Mouse (Mus musculus): Measurements from ENCODE around the gene Hyal1. TPM values are rescaled to one million over a fixed set of nuclear protein-coding genes. Genes with fewer than 3 reads are reported as not detected.

The Hyal1 gene
- polyA plus RNA-seq, 1 experiment from 2014 or later, result 4.6 TPM

DNA sequence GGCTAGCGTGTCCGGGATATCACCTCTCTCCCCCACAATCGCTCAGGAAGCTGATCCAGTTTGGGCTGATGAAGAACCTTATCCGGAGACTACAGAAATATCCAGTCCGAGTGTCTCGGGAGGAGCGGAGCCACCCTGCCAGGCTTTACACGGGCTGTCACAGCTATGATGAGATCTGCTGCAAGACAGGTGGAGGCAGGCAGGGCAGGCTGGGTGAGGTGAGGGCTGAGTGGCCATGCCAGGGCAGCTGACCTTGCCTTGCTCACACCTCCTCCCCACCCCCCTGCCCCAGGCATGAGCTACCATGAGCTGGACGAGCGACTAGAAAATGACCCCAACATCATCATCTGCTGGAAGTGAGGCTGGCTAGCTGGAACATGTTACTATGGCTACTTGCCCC, 31.5 kb upstream of the Hyal1 start:
- H3K4me2 ChIP-seq (ENCODE audit: low read length), result no peak overlapping the region
- no peaks in the 10 kb centered on the region for H3K9me3 ChIP-seq (ENCODE audit: control insufficient read depth, low read length)
- H3K27ac ChIP-seq (replicated peaks in 1 of 2; ENCODE audit: control insufficient read depth in 1 of 2, insufficient read depth in 1 of 2, low read depth in 2 of 2, low read length in 2 of 2), result no peak overlapping the region
- no peak for ATAC-seq (ENCODE audit: insufficient number of reproducible peaks, insufficient read depth, low FRiP score, low read depth)
- 83% methylated on average over 10 of the region's 10 CpGs for WGBS
- no peak overlapping the region for H3K9ac ChIP-seq (ENCODE audit: low read length)
- peaks cover 4% of the 10 kb centered on the region for H3K27me3 ChIP-seq (ENCODE audit: control insufficient read depth, insufficient read depth, low read length)
- H3K4me1 ChIP-seq (ENCODE audit: control insufficient read depth in 2 of 2, insufficient read depth in 2 of 2, low read length in 2 of 2), result peaks cover 18 to 30% of the 10 kb centered on the region in 2 experiments
- H3K4me3 ChIP-seq (ENCODE audit: control insufficient read depth in 1 of 2, insufficient read depth in 1 of 2, low read depth in 1 of 2, low read length in 2 of 2), result no peak overlapping the region
- peaks cover 24% of the 10 kb centered on the region for H3K36me3 ChIP-seq (ENCODE audit: control insufficient read depth, insufficient read depth, low read length)

DNA sequence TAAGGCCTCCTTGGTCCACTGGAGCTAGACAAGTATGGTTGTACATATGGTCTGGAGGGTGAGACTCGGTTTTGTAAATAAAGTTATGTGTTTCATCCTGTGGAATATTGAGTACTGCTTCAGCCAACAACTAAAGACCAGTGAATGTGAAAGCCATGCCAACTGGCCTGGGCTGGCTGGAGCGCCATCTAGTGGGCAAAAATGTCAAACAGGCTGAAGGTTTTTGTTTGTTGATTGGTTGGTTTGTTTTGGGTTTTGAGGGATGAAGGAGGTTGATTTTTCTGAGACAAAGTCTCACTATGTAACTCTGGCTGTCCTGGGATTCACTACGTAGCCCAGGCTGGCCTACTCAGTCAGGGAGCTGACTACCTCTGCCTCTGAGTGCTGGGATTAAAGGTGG, 31.1 kb upstream of the Hyal1 start:
- no peak overlapping the region for H3K27ac ChIP-seq (replicated peaks in 1 of 2; ENCODE audit: control insufficient read depth in 1 of 2, insufficient read depth in 1 of 2, low read depth in 2 of 2, low read length in 2 of 2)
- no peak overlapping the region for H3K4me3 ChIP-seq (ENCODE audit: control insufficient read depth in 1 of 2, insufficient read depth in 1 of 2, low read depth in 1 of 2, low read length in 2 of 2)
- H3K4me1 ChIP-seq (ENCODE audit: control insufficient read depth in 2 of 2, insufficient read depth in 2 of 2, low read length in 2 of 2), result peaks cover 18 to 30% of the 10 kb centered on the region in 2 experiments
- H3K36me3 ChIP-seq (ENCODE audit: control insufficient read depth, insufficient read depth, low read length), result peaks cover 24% of the 10 kb centered on the region
- H3K27me3 ChIP-seq (ENCODE audit: control insufficient read depth, insufficient read depth, low read length), result peaks cover 8% of the 10 kb centered on the region
- no peak for ATAC-seq (ENCODE audit: insufficient number of reproducible peaks, insufficient read depth, low FRiP score, low read depth)
- H3K4me2 ChIP-seq (ENCODE audit: low read length), result no peak overlapping the region
- H3K9ac ChIP-seq (ENCODE audit: low read length), result no peak overlapping the region
- WGBS, result 10% methylated on average over 3 of the region's 3 CpGs
- no peaks in the 10 kb centered on the region for H3K9me3 ChIP-seq (ENCODE audit: control insufficient read depth, low read length)

DNA sequence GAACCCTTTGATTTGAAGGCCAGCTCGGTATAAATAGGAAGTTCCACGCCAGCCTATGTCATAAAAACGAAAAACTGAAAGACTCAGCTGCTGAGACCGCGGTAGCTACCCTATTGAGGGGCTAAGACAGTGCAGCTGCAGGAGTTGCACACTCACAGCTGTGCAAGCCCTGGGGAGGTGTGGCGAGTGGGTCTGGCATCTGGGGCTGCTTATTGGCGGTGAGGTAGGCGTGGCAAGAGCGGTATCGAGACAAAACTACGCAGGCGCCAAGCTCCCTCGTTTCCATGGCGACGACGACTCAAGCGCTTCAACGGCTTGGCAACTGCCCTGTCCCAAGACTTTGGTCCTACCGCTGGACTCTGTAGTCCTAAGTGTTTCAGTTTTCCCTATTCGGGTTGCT, 29.7 kb upstream of the Hyal1 start, which contains the start of gene Zmynd10:
Gene Zmynd10, plus strand, starts transcription at position 273 of the 400 bp plus-strand sequence.
- Histone ChIP-seq H3K9me3 (ENCODE audit: control insufficient read depth, low read length) (no peaks in the 10 kb centered on the region), H3K4me2 (ENCODE audit: low read length) (peak within 1 kb of the TSS; percentile 57), H3K27me3 (ENCODE audit: control insufficient read depth, insufficient read depth, low read length) (peaks cover 12% of the 10 kb centered on the region), H3K4me1 (ENCODE audit: control insufficient read depth in 2 of 2, insufficient read depth in 2 of 2, low read length in 2 of 2) (peaks cover 24 to 37% of the 10 kb centered on the region in 2 experiments), H3K36me3 (ENCODE audit: control insufficient read depth, insufficient read depth, low read length) (peaks cover 24% of the 10 kb centered on the region), H3K4me3 (ENCODE audit: control insufficient read depth in 1 of 2, insufficient read depth in 1 of 2, low read depth in 1 of 2, low read length in 2 of 2) (peak within 1 kb of the TSS in 1 of 2 experiments; percentile 14; a peak in 2 of 4 replicates), H3K27ac (replicated peaks in 1 of 2; ENCODE audit: control insufficient read depth in 1 of 2, insufficient read depth in 1 of 2, low read depth in 2 of 2, low read length in 2 of 2) (no peak within 1 kb of the TSS), H3K9ac (ENCODE audit: low read length) (peak within 1 kb of the TSS; percentile 40; the same call in 1 of the 2 replicates)
- peak; percentile 23 for ATAC-seq (ENCODE audit: insufficient number of reproducible peaks, insufficient read depth, low FRiP score, low read depth)
- 4% methylated on average over 20 of the region's 20 CpGs for WGBS

GRCm38 (mm10) chr9:107547957-107548356, 28.8 kb upstream of the Hyal1 start:
- Histone ChIP-seq H3K9me3 (ENCODE audit: control insufficient read depth, low read length) (no peaks in the 10 kb centered on the region), H3K27ac (replicated peaks in 1 of 2; ENCODE audit: control insufficient read depth in 1 of 2, insufficient read depth in 1 of 2, low read depth in 2 of 2, low read length in 2 of 2) (no peak overlapping the region), H3K27me3 (ENCODE audit: control insufficient read depth, insufficient read depth, low read length) (peaks cover 12% of the 10 kb centered on the region), H3K36me3 (ENCODE audit: control insufficient read depth, insufficient read depth, low read length) (peaks cover 24% of the 10 kb centered on the region), H3K4me3 (ENCODE audit: control insufficient read depth in 1 of 2, insufficient read depth in 1 of 2, low read depth in 1 of 2, low read length in 2 of 2) (no peak overlapping the region), H3K9ac (ENCODE audit: low read length) (0 out of 2 replicates have a peak overlapping the region, but pooled peaks have one; percentile 3), H3K4me1 (ENCODE audit: control insufficient read depth in 2 of 2, insufficient read depth in 2 of 2, low read length in 2 of 2) (peaks cover 17 to 38% of the 10 kb centered on the region in 2 experiments), H3K4me2 (ENCODE audit: low read length) (no peak overlapping the region)
- 71% methylated on average over 5 of the region's 5 CpGs for WGBS
- ATAC-seq (ENCODE audit: insufficient number of reproducible peaks, insufficient read depth, low FRiP score, low read depth), result no peak

DNA sequence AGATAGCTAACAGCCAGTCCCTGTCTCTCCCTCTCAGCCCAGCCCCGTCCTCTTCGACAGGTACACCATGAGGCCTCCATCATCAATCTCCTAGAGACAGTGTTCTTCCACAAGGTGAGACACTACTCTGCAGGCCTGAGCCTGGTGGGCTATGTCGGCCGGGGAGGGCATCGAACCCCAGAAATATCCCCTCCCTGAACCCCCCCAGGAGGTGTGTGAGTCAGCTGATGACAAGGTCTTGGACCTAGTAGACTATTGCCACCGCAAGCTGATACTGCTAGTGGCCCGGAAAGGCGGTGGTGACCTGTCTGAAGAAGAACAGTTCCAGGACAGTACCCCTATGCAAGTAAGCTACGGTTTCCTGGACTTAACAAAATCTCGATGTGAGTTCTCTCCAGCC, 27.9 kb upstream of the Hyal1 start:
- Histone ChIP-seq H3K36me3 (ENCODE audit: control insufficient read depth, insufficient read depth, low read length) (peaks cover 19% of the 10 kb centered on the region), H3K4me3 (ENCODE audit: control insufficient read depth in 1 of 2, insufficient read depth in 1 of 2, low read depth in 1 of 2, low read length in 2 of 2) (no peak overlapping the region), H3K4me2 (ENCODE audit: low read length) (no peak overlapping the region), H3K9ac (ENCODE audit: low read length) (no peak overlapping the region), H3K27ac (replicated peaks in 1 of 2; ENCODE audit: control insufficient read depth in 1 of 2, insufficient read depth in 1 of 2, low read depth in 2 of 2, low read length in 2 of 2) (no peak overlapping the region), H3K9me3 (ENCODE audit: control insufficient read depth, low read length) (no peaks in the 10 kb centered on the region), H3K4me1 (ENCODE audit: control insufficient read depth in 2 of 2, insufficient read depth in 2 of 2, low read length in 2 of 2) (peaks cover 24 to 39% of the 10 kb centered on the region in 2 experiments), H3K27me3 (ENCODE audit: control insufficient read depth, insufficient read depth, low read length) (peaks cover 12% of the 10 kb centered on the region)
- no peak for ATAC-seq (ENCODE audit: insufficient number of reproducible peaks, insufficient read depth, low FRiP score, low read depth)
- WGBS, result 83% methylated on average over 10 of the region's 10 CpGs

- Histone ChIP-seq H3K9ac (ENCODE audit: low read length) (no peak overlapping the region), H3K9me3 (ENCODE audit: control insufficient read depth, low read length) (no peaks in the 10 kb centered on the region), H3K4me3 (ENCODE audit: control insufficient read depth in 1 of 2, insufficient read depth in 1 of 2, low read depth in 1 of 2, low read length in 2 of 2) (no peak overlapping the region), H3K4me1 (ENCODE audit: control insufficient read depth in 2 of 2, insufficient read depth in 2 of 2, low read length in 2 of 2) (peaks cover 24 to 40% of the 10 kb centered on the region in 2 experiments), H3K27me3 (ENCODE audit: control insufficient read depth, insufficient read depth, low read length) (peaks cover 12% of the 10 kb centered on the region), H3K27ac (replicated peaks in 1 of 2; ENCODE audit: control insufficient read depth in 1 of 2, insufficient read depth in 1 of 2, low read depth in 2 of 2, low read length in 2 of 2) (no peak overlapping the region), H3K4me2 (ENCODE audit: low read length) (no peak overlapping the region), H3K36me3 (ENCODE audit: control insufficient read depth, insufficient read depth, low read length) (peaks cover 12% of the 10 kb centered on the region)
- 78% methylated on average over 20 of the region's 20 CpGs for WGBS
- ATAC-seq (ENCODE audit: insufficient number of reproducible peaks, insufficient read depth, low FRiP score, low read depth), result no peak
These were observed 27.2 kb upstream of the Hyal1 start for GRCm38 (mm10) chr9:107549297-107550074.

GRCm38 (mm10) chr9:107550491-107551116, 26.1 kb upstream of the Hyal1 start:
- WGBS, result 43% methylated on average over 23 of the region's 23 CpGs
- 0 out of 4 replicates have a peak overlapping the region, but pooled peaks of 1 of the 2 experiments have one; percentile 9 for H3K27ac ChIP-seq (replicated peaks in 1 of 2; ENCODE audit: control insufficient read depth in 1 of 2, insufficient read depth in 1 of 2, low read depth in 2 of 2, low read length in 2 of 2)
- H3K36me3 ChIP-seq (ENCODE audit: control insufficient read depth, insufficient read depth, low read length), result peaks cover 1% of the 10 kb centered on the region; the same call in 1 of the 2 replicates
- peak overlapping the region; percentile 88 for H3K4me2 ChIP-seq (ENCODE audit: low read length)
- H3K9me3 ChIP-seq (ENCODE audit: control insufficient read depth, low read length), result no peaks in the 10 kb centered on the region
- peaks cover 24 to 41% of the 10 kb centered on the region in 2 experiments for H3K4me1 ChIP-seq (ENCODE audit: control insufficient read depth in 2 of 2, insufficient read depth in 2 of 2, low read length in 2 of 2)
- H3K4me3 ChIP-seq (ENCODE audit: control insufficient read depth in 1 of 2, insufficient read depth in 1 of 2, low read depth in 1 of 2, low read length in 2 of 2), result peak overlapping the region; percentile 46 to 50; a peak in 3 of 4 replicates
- no peak for ATAC-seq (ENCODE audit: insufficient number of reproducible peaks, insufficient read depth, low FRiP score, low read depth)
- H3K9ac ChIP-seq (ENCODE audit: low read length), result peak overlapping the region; percentile 79
- H3K27me3 ChIP-seq (ENCODE audit: control insufficient read depth, insufficient read depth, low read length), result peaks cover 12% of the 10 kb centered on the region
